Mouse (Mus musculus): ENCODE measurements around the gene Slc34a3. TPM values are rescaled to one million over a fixed set of nuclear protein-coding genes. Genes with fewer than 3 reads are reported as not detected.
"Not testable (repeated sequence)": the region's sequence is repeated elsewhere in the genome, so short reads cannot be mapped to it uniquely, and the experiment has no call there.

Slc34a3 gene
- polyA plus RNA-seq, 2 experiments, result not detected

- H3K27me3 ChIP-seq (ENCODE audit: control insufficient read depth, insufficient read depth, low read length), result peaks cover 10% of the 10 kb centered on the region; the same call in 1 of the 2 replicates
- H3K9me3 ChIP-seq (ENCODE audit: control insufficient read depth, low read length), result no peaks in the 10 kb centered on the region
- 64% methylated on average over 2 of the region's 2 CpGs for WGBS
- ATAC-seq (ENCODE audit: low FRiP score, low read depth) (no peak), DNase-seq (ENCODE audit: low spot score) (no peak)
- no peak for TF ChIP-seq POLR2A (IDR thresholded peaks at IDR 0.05; ENCODE audit: borderline replicate concordance, extremely low read depth, insufficient read depth, insufficient read length)
- H3K4me1 ChIP-seq (ENCODE audit: control insufficient read depth, insufficient read depth, low read length), result peaks cover 19% of the 10 kb centered on the region
- no peak overlapping the region for H3K4me2 ChIP-seq (replicated peaks; ENCODE audit: low read depth, low read length, severe bottlenecking)
- H3K9ac ChIP-seq (ENCODE audit: low read depth, low read length, severe bottlenecking), result no peak overlapping the region
- H3K27ac ChIP-seq (replicated peaks; ENCODE audit: low read depth, low read length), result no peak overlapping the region
- no peak overlapping the region for H3K4me3 ChIP-seq (replicated peaks; ENCODE audit: low read length)
- no peaks in the 10 kb centered on the region for H3K36me3 ChIP-seq (ENCODE audit: control insufficient read depth, insufficient read depth, low read length)
These were observed 24.7 kb upstream of the Slc34a3 start for GRCm38 (mm10) chr2:25258887-25259286.

DNA sequence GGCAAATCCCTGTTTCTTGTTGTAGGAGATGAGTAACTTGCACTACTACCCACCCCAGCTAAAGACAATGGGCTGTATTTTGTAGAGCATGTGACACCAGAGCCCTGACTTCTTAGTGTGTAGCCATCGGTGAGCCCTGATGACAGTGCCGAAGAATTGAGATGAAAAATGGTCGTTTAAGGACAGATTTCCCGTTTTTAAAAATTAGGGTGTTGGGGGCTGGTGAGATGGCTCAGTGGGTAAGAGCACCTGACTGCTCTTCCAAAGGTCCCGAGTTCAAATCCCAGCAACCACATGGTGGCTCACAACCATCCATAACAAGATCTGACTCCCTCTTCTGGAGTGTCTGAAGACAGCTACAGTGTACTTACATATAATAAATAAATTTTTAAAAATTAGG, 23.1 kb upstream of the Slc34a3 start:
- WGBS, result 86% methylated on average over 5 of the region's 5 CpGs
- H3K9ac ChIP-seq (ENCODE audit: low read depth, low read length, severe bottlenecking); H3K27ac ChIP-seq (replicated peaks; ENCODE audit: low read depth, low read length); DNase-seq (ENCODE audit: low spot score); H3K4me3 ChIP-seq (replicated peaks; ENCODE audit: low read length); ATAC-seq (ENCODE audit: low FRiP score, low read depth); H3K9me3 ChIP-seq (ENCODE audit: control insufficient read depth, low read length); H3K27me3 ChIP-seq (ENCODE audit: control insufficient read depth, insufficient read depth, low read length); H3K36me3 ChIP-seq (ENCODE audit: control insufficient read depth, insufficient read depth, low read length); H3K4me2 ChIP-seq (replicated peaks; ENCODE audit: low read depth, low read length, severe bottlenecking): not testable (repeated sequence)
- peaks cover 10% of the 10 kb centered on the region for H3K4me1 ChIP-seq (ENCODE audit: control insufficient read depth, insufficient read depth, low read length)

GRCm38 (mm10) chr2:25256443-25257109, 22.4 kb upstream of the Slc34a3 start:
- not testable (repeated sequence) for DNase-seq (ENCODE audit: low spot score); H3K9me3 ChIP-seq (ENCODE audit: control insufficient read depth, low read length); H3K36me3 ChIP-seq (ENCODE audit: control insufficient read depth, insufficient read depth, low read length); H3K27me3 ChIP-seq (ENCODE audit: control insufficient read depth, insufficient read depth, low read length); ATAC-seq (ENCODE audit: low FRiP score, low read depth); H3K27ac ChIP-seq (replicated peaks; ENCODE audit: low read depth, low read length)
- 60% methylated on average over 12 of the region's 12 CpGs for WGBS
- Histone ChIP-seq H3K9ac (ENCODE audit: low read depth, low read length, severe bottlenecking) (peak overlapping the region; percentile 80; the same call in 1 of the 2 replicates), H3K4me3 (replicated peaks; ENCODE audit: low read length) (peak overlapping the region; percentile 99; the same call in 1 of the 2 replicates), H3K4me1 (ENCODE audit: control insufficient read depth, insufficient read depth, low read length) (peaks cover 10% of the 10 kb centered on the region), H3K4me2 (replicated peaks; ENCODE audit: low read depth, low read length, severe bottlenecking) (peak overlapping the region; percentile 95)

GRCm38 (mm10) chr2:25255284-25255779, 21.2 kb upstream of the Slc34a3 start, which contains the start of gene Tmem203:
Gene Tmem203, plus strand, starts transcription at chr2:25255439.
- WGBS, result under 1% methylated on average over 32 of the region's 39 CpGs
- peak; percentile 90 for DNase-seq (ENCODE audit: low spot score)

GRCm38 (mm10) chr2:25252331-25252730, 18.2 kb upstream of the Slc34a3 start:
- no peak overlapping the region for H3K9ac ChIP-seq (ENCODE audit: low read depth, low read length, severe bottlenecking)
- ATAC-seq (ENCODE audit: low FRiP score, low read depth) (no peak), DNase-seq (ENCODE audit: low spot score) (no peak)
- no peaks in the 10 kb centered on the region for H3K9me3 ChIP-seq (ENCODE audit: control insufficient read depth, low read length)
- WGBS, result 85% methylated on average over 1 of the region's 1 CpGs
- H3K4me2 ChIP-seq (replicated peaks; ENCODE audit: low read depth, low read length, severe bottlenecking), result no peak overlapping the region
- no peak for TF ChIP-seq POLR2A (IDR thresholded peaks at IDR 0.05; ENCODE audit: borderline replicate concordance, extremely low read depth, insufficient read depth, insufficient read length)
- H3K36me3 ChIP-seq (ENCODE audit: control insufficient read depth, insufficient read depth, low read length), result peaks cover 39% of the 10 kb centered on the region
- H3K4me3 ChIP-seq (replicated peaks; ENCODE audit: low read length), result no peak overlapping the region
- H3K27ac ChIP-seq (replicated peaks; ENCODE audit: low read depth, low read length), result no peak overlapping the region
- peaks cover 10% of the 10 kb centered on the region for H3K4me1 ChIP-seq (ENCODE audit: control insufficient read depth, insufficient read depth, low read length)
- H3K27me3 ChIP-seq (ENCODE audit: control insufficient read depth, insufficient read depth, low read length), result no peaks in the 10 kb centered on the region

More at GRCm38 (mm10) chr2:25255284-25255779, 21.2 kb upstream of the Slc34a3 start, which contains the start of gene Tmem203:
- ATAC-seq (ENCODE audit: low FRiP score, low read depth), result peak; percentile 93
- peak within 1 kb of the TSS; percentile 95 for H3K4me2 ChIP-seq (replicated peaks; ENCODE audit: low read depth, low read length, severe bottlenecking)
- peaks cover 10% of the 10 kb centered on the region for H3K4me1 ChIP-seq (ENCODE audit: control insufficient read depth, insufficient read depth, low read length)
- no peaks in the 10 kb centered on the region for H3K9me3 ChIP-seq (ENCODE audit: control insufficient read depth, low read length)
- H3K36me3 ChIP-seq (ENCODE audit: control insufficient read depth, insufficient read depth, low read length), result peaks cover 18% of the 10 kb centered on the region
- no peaks in the 10 kb centered on the region for H3K27me3 ChIP-seq (ENCODE audit: control insufficient read depth, insufficient read depth, low read length)
- TF ChIP-seq POLR2A (IDR thresholded peaks at IDR 0.05; ENCODE audit: borderline replicate concordance, extremely low read depth, insufficient read depth, insufficient read length), result 0 out of 2 replicates have a peak, but pooled peaks have one; percentile 41
- H3K9ac ChIP-seq (ENCODE audit: low read depth, low read length, severe bottlenecking), result peak within 1 kb of the TSS; percentile 80
- peak within 1 kb of the TSS; percentile 72 for H3K27ac ChIP-seq (replicated peaks; ENCODE audit: low read depth, low read length)
- peak within 1 kb of the TSS; percentile 99 for H3K4me3 ChIP-seq (replicated peaks; ENCODE audit: low read length)

Data from limb, embryonic 14.5 days (tissue).